Mouse (Mus musculus): ENCODE results near the gene Hltf. TPM values are rescaled to one million over a fixed set of nuclear protein-coding genes. Genes with fewer than 3 reads are reported as not detected.
"Not testable (repeated sequence)": the region's sequence is repeated elsewhere in the genome, so short reads cannot be mapped to it uniquely, and the experiment has no call there.

Hltf gene
- polyA plus RNA-seq, 1 experiment from 2014 or later: 18.1 TPM

GRCm38 (mm10) chr3:20034719-20035404 is 22.7 kb upstream of the Hltf start, which contains the start of gene Hps3:
Gene Hps3 (minus strand): TSS chr3:20035315.
- peaks cover 12% of the 10 kb centered on the region for H3K4me1 ChIP-seq
- DNase-seq (ENCODE audit: low spot score): peak; percentile 89
- peak within 1 kb of the TSS; percentile 85 for H3K27ac ChIP-seq (replicated peaks)
- H3K4me3 ChIP-seq: peak within 1 kb of the TSS; percentile 86
- no peaks in the 10 kb centered on the region for H3K36me3 ChIP-seq (replicated peaks)
- no peaks in the 10 kb centered on the region for H3K9me3 ChIP-seq
- H3K27me3 ChIP-seq (replicated peaks; ENCODE audit: low read depth, poor library complexity, severe bottlenecking): no peaks in the 10 kb centered on the region
- under 1% methylated on average over 47 of the region's 47 CpGs for WGBS

- Histone ChIP-seq H3K4me3 (no peak overlapping the region), H3K27ac (replicated peaks) (no peak overlapping the region), H3K36me3 (replicated peaks) (no peaks in the 10 kb centered on the region), H3K27me3 (replicated peaks; ENCODE audit: low read depth, poor library complexity, severe bottlenecking) (no peaks in the 10 kb centered on the region), H3K4me1 (peaks cover 12% of the 10 kb centered on the region), H3K9me3 (no peaks in the 10 kb centered on the region)
- WGBS: 82% methylated on average over 4 of the region's 4 CpGs
- DNase-seq (ENCODE audit: low spot score): no peak
Measured at GRCm38 (mm10) chr3:20036069-20036468, 21.5 kb upstream of the Hltf start.

- H3K4me1 ChIP-seq; H3K9me3 ChIP-seq; H3K27me3 ChIP-seq (replicated peaks; ENCODE audit: low read depth, poor library complexity, severe bottlenecking); DNase-seq (ENCODE audit: low spot score); H3K36me3 ChIP-seq (replicated peaks); H3K27ac ChIP-seq (replicated peaks); H3K4me3 ChIP-seq: not testable (repeated sequence)
- 94% methylated on average over 7 of the region's 7 CpGs for WGBS
Measured at GRCm38 (mm10) chr3:20041461-20041860, 16.1 kb upstream of the Hltf start.

- DNase-seq (ENCODE audit: low spot score); H3K4me3 ChIP-seq; H3K9me3 ChIP-seq; H3K36me3 ChIP-seq (replicated peaks); H3K27ac ChIP-seq (replicated peaks); H3K27me3 ChIP-seq (replicated peaks; ENCODE audit: low read depth, poor library complexity, severe bottlenecking); H3K4me1 ChIP-seq: not testable (repeated sequence)
- WGBS: 65% methylated on average over 3 of the region's 3 CpGs
Measured at GRCm38 (mm10) chr3:20044736-20045135, 12.9 kb upstream of the Hltf start.

GRCm38 (mm10) chr3:20058197-20058541 is 558 bp downstream of the Hltf start:
- H3K9me3 ChIP-seq: no peaks in the 10 kb centered on the region
- H3K36me3 ChIP-seq (replicated peaks): peaks cover 12% of the 10 kb centered on the region
- H3K4me1 ChIP-seq: peaks cover 5% of the 10 kb centered on the region
- peak overlapping the region; percentile 85 for H3K4me3 ChIP-seq
- peak; percentile 10 for DNase-seq (ENCODE audit: low spot score)
- peak overlapping the region; percentile 83 for H3K27ac ChIP-seq (replicated peaks)
- H3K27me3 ChIP-seq (replicated peaks; ENCODE audit: low read depth, poor library complexity, severe bottlenecking): no peaks in the 10 kb centered on the region
- under 1% methylated on average over 9 of the region's 9 CpGs for WGBS

- peaks cover 41% of the 10 kb centered on the region for H3K36me3 ChIP-seq (replicated peaks)
- H3K27ac ChIP-seq (replicated peaks): no peak overlapping the region
- no peak overlapping the region for H3K4me3 ChIP-seq
- no peak for DNase-seq (ENCODE audit: low spot score)
- 85% methylated on average over 11 of the region's 11 CpGs for WGBS
- H3K27me3 ChIP-seq (replicated peaks; ENCODE audit: low read depth, poor library complexity, severe bottlenecking): no peaks in the 10 kb centered on the region
- no peaks in the 10 kb centered on the region for H3K4me1 ChIP-seq
- H3K9me3 ChIP-seq: no peaks in the 10 kb centered on the region
Measured at GRCm38 (mm10) chr3:20076145-20077053, 18.8 kb downstream of the Hltf start.

GRCm38 (mm10) chr3:20082161-20082560 is 24.6 kb downstream of the Hltf start:
- 79% methylated on average over 3 of the region's 3 CpGs for WGBS
- no peaks in the 10 kb centered on the region for H3K27me3 ChIP-seq (replicated peaks; ENCODE audit: low read depth, poor library complexity, severe bottlenecking)
- H3K9me3 ChIP-seq: no peaks in the 10 kb centered on the region
- DNase-seq (ENCODE audit: low spot score): no peak
- peaks cover 54% of the 10 kb centered on the region for H3K36me3 ChIP-seq (replicated peaks)
- H3K27ac ChIP-seq (replicated peaks): no peak overlapping the region
- no peak overlapping the region for H3K4me3 ChIP-seq
- no peaks in the 10 kb centered on the region for H3K4me1 ChIP-seq

- Histone ChIP-seq H3K36me3 (replicated peaks) (peaks cover 25% of the 10 kb centered on the region), H3K4me1 (no peaks in the 10 kb centered on the region), H3K4me3 (no peak overlapping the region), H3K9me3 (no peaks in the 10 kb centered on the region), H3K27ac (replicated peaks) (no peak overlapping the region), H3K27me3 (replicated peaks; ENCODE audit: low read depth, poor library complexity, severe bottlenecking) (no peaks in the 10 kb centered on the region)
- no peak for DNase-seq (ENCODE audit: low spot score)
- 87% methylated on average over 3 of the region's 3 CpGs for WGBS
Measured at GRCm38 (mm10) chr3:20103830-20104229, 46.2 kb downstream of the Hltf start.

GRCm38 (mm10) chr3:20104318-20104717 is 46.7 kb downstream of the Hltf start:
- H3K9me3 ChIP-seq: no peaks in the 10 kb centered on the region
- H3K4me3 ChIP-seq: no peak overlapping the region
- WGBS: 92% methylated on average over 8 of the region's 8 CpGs
- H3K36me3 ChIP-seq (replicated peaks): peaks cover 26% of the 10 kb centered on the region
- no peaks in the 10 kb centered on the region for H3K27me3 ChIP-seq (replicated peaks; ENCODE audit: low read depth, poor library complexity, severe bottlenecking)
- DNase-seq (ENCODE audit: low spot score): no peak
- H3K4me1 ChIP-seq: no peaks in the 10 kb centered on the region
- no peak overlapping the region for H3K27ac ChIP-seq (replicated peaks)

GRCm38 (mm10) chr3:20104776-20105175 is 47.2 kb downstream of the Hltf start:
- 88% methylated on average over 2 of the region's 2 CpGs for WGBS
- H3K4me1 ChIP-seq: no peaks in the 10 kb centered on the region
- no peak for DNase-seq (ENCODE audit: low spot score)
- H3K4me3 ChIP-seq: no peak overlapping the region
- no peaks in the 10 kb centered on the region for H3K9me3 ChIP-seq
- no peak overlapping the region for H3K27ac ChIP-seq (replicated peaks)
- peaks cover 31% of the 10 kb centered on the region for H3K36me3 ChIP-seq (replicated peaks)
- H3K27me3 ChIP-seq (replicated peaks; ENCODE audit: low read depth, poor library complexity, severe bottlenecking): no peaks in the 10 kb centered on the region

GRCm38 (mm10) chr3:20108881-20109280 is 51.3 kb downstream of the Hltf start:
- Histone ChIP-seq H3K4me1 (no peaks in the 10 kb centered on the region), H3K9me3 (no peaks in the 10 kb centered on the region), H3K36me3 (replicated peaks) (peaks cover 52% of the 10 kb centered on the region), H3K27ac (replicated peaks) (no peak overlapping the region), H3K27me3 (replicated peaks; ENCODE audit: low read depth, poor library complexity, severe bottlenecking) (no peaks in the 10 kb centered on the region), H3K4me3 (no peak overlapping the region)
- WGBS: 94% methylated on average over 5 of the region's 5 CpGs
- DNase-seq (ENCODE audit: low spot score): no peak

- 87% methylated on average over 2 of the region's 2 CpGs for WGBS
- no peak overlapping the region for H3K27ac ChIP-seq (replicated peaks)
- peaks cover 56% of the 10 kb centered on the region for H3K36me3 ChIP-seq (replicated peaks)
- H3K4me1 ChIP-seq: no peaks in the 10 kb centered on the region
- no peaks in the 10 kb centered on the region for H3K27me3 ChIP-seq (replicated peaks; ENCODE audit: low read depth, poor library complexity, severe bottlenecking)
- no peak overlapping the region for H3K4me3 ChIP-seq
- no peak for DNase-seq (ENCODE audit: low spot score)
- no peaks in the 10 kb centered on the region for H3K9me3 ChIP-seq
Measured at GRCm38 (mm10) chr3:20111913-20112312, 54.3 kb downstream of the Hltf start.

Measured in embryonic facial prominence, embryonic 10.5 days (tissue).